In genomic region chr13:13965388-13965964, GRCm38 (mm10) we compare ENCODE assay signal across 17 mouse cellular contexts. TPM values are rescaled to one million over a fixed set of nuclear protein-coding genes. Genes with fewer than 3 reads are reported as not detected.
DNase-seq lines count a peak whose midpoint lies in the region; ATAC-seq and TF ChIP-seq lines count a peak whose summit lies in the region.
"Had no signal": no experiment of that assay in that cellular context is flagged by ENCODE, and none has a peak within 500 bp of the region (broad histone marks: within the 10 kb centered on the region; RNA-seq: fewer than 3 reads in every experiment).

No protein-coding gene starts in this region.

- no peak for TF ChIP-seq EP300 in liver, postnatal 0 days (IDR thresholded peaks at IDR 0.05; ENCODE audit: low read depth)

- no peak overlapping the region for H3K9ac ChIP-seq in liver, postnatal 0 days (replicated peaks)
- no peak overlapping the region for H3K9ac ChIP-seq in embryonic facial prominence, embryonic 15.5 days
- H3K9ac ChIP-seq: embryonic facial prominence, embryonic 12.5 days; midbrain, embryonic 15.5 days had no signal

- H3K27ac ChIP-seq in liver, postnatal 0 days (ENCODE audit: low read depth), result no peak overlapping the region
- H3K27ac ChIP-seq in embryonic facial prominence, embryonic 15.5 days (replicated peaks), result no peak overlapping the region
- H3K27ac ChIP-seq: embryonic facial prominence, embryonic 12.5 days; forebrain, embryonic 10.5 days; midbrain, embryonic 15.5 days had no signal

- DNase-seq in gastrocnemius, postnatal 14 days, result peak; percentile 13
- DNase-seq in gastrocnemius, postnatal 36 days, result no peak
- DNase-seq in liver (peak; percentile 6), ES-CJ7 (ENCODE audit: low read depth, low spot score) (peak; percentile 34)
- no peak for DNase-seq in liver, postnatal 0 days
- no peak for DNase-seq in layer of hippocampus, adult 8-10 months (ENCODE audit: low spot score in 2 of 2)
- DNase-seq: adrenal gland, postnatal 36 days; cerebellum, postnatal 10 days; heart, postnatal 4 days; kidney, postnatal 14 days; lung, postnatal 4 days; right cerebral cortex, postnatal 25 days; thymus, adult 18-20 months had no signal

- H3K9me3 ChIP-seq in liver, postnatal 0 days (ENCODE audit: low read length), result no peaks in the 10 kb centered on the region
- H3K9me3 ChIP-seq in embryonic facial prominence, embryonic 15.5 days (replicated peaks), result no peaks in the 10 kb centered on the region
- H3K9me3 ChIP-seq: embryonic facial prominence, embryonic 12.5 days; forebrain, embryonic 10.5 days; midbrain, embryonic 15.5 days had no signal

- H3K36me3 ChIP-seq in liver, postnatal 0 days (replicated peaks; ENCODE audit: insufficient read depth, low read length), result peaks cover 7% of the 10 kb centered on the region; the same call in 1 of the 2 replicates
- peaks cover 4% of the 10 kb centered on the region; the same call in 1 of the 2 replicates for H3K36me3 ChIP-seq in embryonic facial prominence, embryonic 15.5 days

- ATAC-seq in liver, postnatal 0 days, result no peak
- 0 out of 2 replicates have a peak, but pooled peaks have one; percentile 24 for ATAC-seq in embryonic facial prominence, embryonic 15.5 days (ENCODE audit: insufficient number of reproducible peaks, low FRiP score, low TSS enrichment, low read depth)

- TF ChIP-seq CTCF in liver, postnatal 0 days (IDR thresholded peaks at IDR 0.05; ENCODE audit: low read depth), result no peak

- H3K4me1 ChIP-seq in liver, postnatal 0 days (ENCODE audit: insufficient read depth), result peaks cover 7% of the 10 kb centered on the region; the same call in 1 of the 2 replicates
- H3K4me1 ChIP-seq in embryonic facial prominence, embryonic 15.5 days, result no peaks in the 10 kb centered on the region
- H3K4me1 ChIP-seq: embryonic facial prominence, embryonic 12.5 days; midbrain, embryonic 15.5 days had no signal

- H3K4me2 ChIP-seq in liver, postnatal 0 days (ENCODE audit: low read depth, low read length), result no peak overlapping the region
- no peak overlapping the region for H3K4me2 ChIP-seq in embryonic facial prominence, embryonic 15.5 days (replicated peaks)
- H3K4me2 ChIP-seq: embryonic facial prominence, embryonic 12.5 days; midbrain, embryonic 15.5 days had no signal

- intact Hi-C loops in gastrocnemius, postnatal 14 days (cut with DNase I; ENCODE audit: low total_unique reads), result no loop called here
- intact Hi-C loops in gastrocnemius, postnatal 36 days (cut with DNase I), result no loop called here

- WGBS in liver, postnatal 0 days (ENCODE audit: insufficient replicate concordance), result 80% methylated on average over 19 of the region's 19 CpGs
- WGBS in embryonic facial prominence, embryonic 15.5 days, result 73% methylated on average over 19 of the region's 19 CpGs

- H3K27me3 ChIP-seq in liver, postnatal 0 days (ENCODE audit: insufficient read depth, low read length), result no peaks in the 10 kb centered on the region
- no peaks in the 10 kb centered on the region for H3K27me3 ChIP-seq in embryonic facial prominence, embryonic 15.5 days
- H3K27me3 ChIP-seq: embryonic facial prominence, embryonic 12.5 days; midbrain, embryonic 15.5 days had no signal

- H3K4me3 ChIP-seq in liver, postnatal 0 days (ENCODE audit: low read depth, low read length), result no peak overlapping the region
- H3K4me3 ChIP-seq in embryonic facial prominence, embryonic 15.5 days (replicated peaks), result no peak overlapping the region
- H3K4me3 ChIP-seq: embryonic facial prominence, embryonic 12.5 days; forebrain, embryonic 10.5 days; midbrain, embryonic 15.5 days had no signal

RNA-seq across cellular contexts. Expression of gene B3galnt2, which starts 11.2 kb away (rescaled TPM):
- total RNA-seq in gastrocnemius, postnatal 14 days (2021), result 10 to 100 TPM; 35.9 to 40.2 TPM
- 10 to 100 TPM; 63.5 to 64.6 TPM for total RNA-seq in gastrocnemius, postnatal 36 days (2021)
- 8.1 and 9.7 TPM in 2 replicates for polyA plus RNA-seq in liver, postnatal 0 days (2015; fragmentation: Nextera tagmentation; extraction: Ambion mirVana)
- 33.7 and 36.1 TPM in 2 replicates for polyA plus RNA-seq in embryonic facial prominence, embryonic 15.5 days (2015; fragmentation: Nextera tagmentation; extraction: Ambion mirVana)
- 10 to 100 TPM; 16.1 to 21.5 (median 17.7) TPM for total RNA-seq in layer of hippocampus, adult 8-10 months (2022)

Comparison
In these comparisons a context has a peak if more than half of its experiments do, and no peak if none do; other contexts are left out.
1. DNase-seq: peak in gastrocnemius, postnatal 14 days (single experiment), liver (single experiment) and ES-CJ7 (single experiment); none in gastrocnemius, postnatal 36 days (0 of 2), liver, postnatal 0 days (single experiment) and layer of hippocampus, adult 8-10 months (0 of 2).